Mouse (Mus musculus): ENCODE results near the gene Babam1. TPM values are rescaled to one million over a fixed set of nuclear protein-coding genes. Genes with fewer than 3 reads are reported as not detected.
"Not testable (repeated sequence)": the region's sequence is repeated elsewhere in the genome, so short reads cannot be mapped to it uniquely, and the experiment has no call there.

Gene Babam1
- polyA plus RNA-seq, 1 experiment from 2014 or later, result 99.6 TPM

DNA sequence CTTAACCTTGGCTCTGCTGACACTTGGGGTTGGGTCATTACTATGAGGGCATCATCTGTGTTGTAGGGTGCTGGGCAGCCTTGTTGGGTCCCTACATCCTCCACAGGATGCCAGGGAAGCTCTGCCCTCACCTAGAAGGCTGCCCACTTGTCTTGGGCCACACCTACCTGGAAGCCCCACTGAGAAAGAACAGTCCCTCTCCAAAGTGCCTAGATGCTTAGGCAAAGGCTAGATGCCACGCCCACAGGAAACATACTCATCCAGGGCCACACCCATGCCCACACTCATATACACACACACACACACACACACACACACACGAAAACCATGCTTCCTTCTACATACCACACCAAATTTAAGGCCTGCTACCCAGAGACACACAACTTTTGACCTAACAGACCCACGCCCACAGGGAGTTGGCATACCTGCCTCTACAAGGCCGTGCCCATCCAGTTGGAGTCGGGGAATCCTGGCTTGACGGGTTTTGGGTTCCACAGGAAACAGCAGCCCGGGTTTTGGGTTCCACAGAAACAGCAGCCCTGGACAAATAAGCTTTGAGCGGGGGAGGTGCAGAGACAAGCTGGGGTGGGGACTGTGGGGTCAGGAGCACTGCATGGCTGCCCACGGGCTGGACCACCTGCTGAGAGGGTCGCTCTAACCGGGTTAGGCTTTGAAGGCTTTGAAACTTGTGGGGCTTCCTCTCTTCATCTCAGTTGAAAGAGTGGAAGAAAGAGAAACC lies 15.0 kb downstream of the Babam1 start:
- H3K4me1 ChIP-seq, result peaks cover 9% of the 10 kb centered on the region
- 47% methylated on average over 11 of the region's 11 CpGs for WGBS
- ATAC-seq (ENCODE audit: insufficient number of reproducible peaks, insufficient read depth, low FRiP score, low TSS enrichment), result no peak
- no peak overlapping the region for H3K4me2 ChIP-seq (replicated peaks)
- no peaks in the 10 kb centered on the region for H3K27me3 ChIP-seq
- no peak overlapping the region for H3K4me3 ChIP-seq
- H3K27ac ChIP-seq, result no peak overlapping the region
- H3K9me3 ChIP-seq, result no peaks in the 10 kb centered on the region
- H3K9ac ChIP-seq, result no peak overlapping the region
- H3K36me3 ChIP-seq, result peaks cover 27% of the 10 kb centered on the region

DNA sequence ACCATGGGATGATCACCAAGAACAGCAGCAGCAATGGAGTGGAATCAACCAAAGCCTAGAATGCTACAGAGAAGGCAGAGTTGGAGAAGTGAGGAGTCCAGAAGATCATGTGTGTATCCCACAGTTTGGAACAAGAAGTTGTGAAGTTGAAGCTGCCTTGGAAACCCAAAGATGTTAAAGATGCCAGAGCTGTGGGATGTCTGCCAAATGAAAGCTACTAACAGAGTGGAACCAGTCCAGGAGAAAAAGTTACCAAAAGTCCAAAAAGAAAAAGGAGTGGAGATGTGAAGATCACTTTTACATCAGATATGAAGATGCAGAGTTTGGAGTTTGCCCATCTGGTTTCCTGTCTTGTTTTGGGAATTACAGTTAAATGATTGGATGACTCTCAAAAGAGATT lies 25.5 kb downstream of the Babam1 start:
- no peak for ATAC-seq (ENCODE audit: insufficient number of reproducible peaks, insufficient read depth, low FRiP score, low TSS enrichment)
- H3K4me2 ChIP-seq (replicated peaks), result no peak overlapping the region
- no peaks in the 10 kb centered on the region for H3K9me3 ChIP-seq
- no peaks in the 10 kb centered on the region for H3K36me3 ChIP-seq
- no peak overlapping the region for H3K9ac ChIP-seq
- no peak overlapping the region for H3K4me3 ChIP-seq
- no peak overlapping the region for H3K27ac ChIP-seq
- no peaks in the 10 kb centered on the region for H3K4me1 ChIP-seq
- H3K27me3 ChIP-seq, result no peaks in the 10 kb centered on the region

DNA sequence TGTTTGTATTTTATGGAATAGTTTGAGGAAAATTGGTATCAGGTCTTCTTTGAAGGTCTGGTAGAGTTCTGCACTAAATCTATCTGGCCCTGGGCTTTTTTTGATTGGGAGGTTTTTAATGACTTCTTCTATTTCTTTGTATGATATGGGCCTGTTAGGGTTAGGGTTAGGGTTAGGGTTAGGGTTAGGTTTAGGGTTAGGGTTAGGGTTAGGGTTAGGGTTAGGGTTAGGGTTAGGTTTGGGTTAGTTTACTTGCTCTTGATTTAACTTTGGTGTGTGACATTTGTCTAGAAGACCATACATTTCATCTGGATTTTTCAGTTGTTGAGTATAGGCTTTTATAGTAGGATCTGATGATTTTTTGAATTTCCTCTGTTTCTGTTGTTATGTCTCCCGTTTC lies 36.3 kb downstream of the Babam1 start:
- not testable (repeated sequence) for H3K9me3 ChIP-seq; H3K9ac ChIP-seq; H3K4me1 ChIP-seq; H3K27ac ChIP-seq; H3K36me3 ChIP-seq; H3K27me3 ChIP-seq; H3K4me3 ChIP-seq; H3K4me2 ChIP-seq (replicated peaks); ATAC-seq (ENCODE audit: insufficient number of reproducible peaks, insufficient read depth, low FRiP score, low TSS enrichment)
- WGBS, result 83% methylated on average over 1 of the region's 1 CpGs

DNA sequence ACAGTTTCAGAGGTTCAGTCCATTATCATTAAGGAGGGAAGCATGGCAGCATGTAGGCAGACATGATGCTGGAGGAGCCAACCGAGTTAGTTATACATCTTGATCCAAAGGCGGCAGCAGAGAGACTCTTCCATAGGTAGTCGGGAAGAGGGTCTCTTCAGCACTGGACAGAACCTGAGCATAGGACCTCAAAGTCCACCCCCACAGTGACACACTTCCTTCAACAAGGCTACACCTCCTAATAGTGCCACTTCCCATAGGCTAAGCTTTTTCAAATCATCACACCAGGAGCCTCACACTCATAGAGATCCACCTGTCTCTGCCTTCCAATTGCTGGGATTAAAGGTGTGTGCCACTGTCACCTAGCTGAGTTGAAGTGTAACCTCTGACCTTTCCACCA lies 40.4 kb downstream of the Babam1 start:
- 52% methylated on average over 3 of the region's 3 CpGs for WGBS
- no peak for ATAC-seq (ENCODE audit: insufficient number of reproducible peaks, insufficient read depth, low FRiP score, low TSS enrichment)

DNA sequence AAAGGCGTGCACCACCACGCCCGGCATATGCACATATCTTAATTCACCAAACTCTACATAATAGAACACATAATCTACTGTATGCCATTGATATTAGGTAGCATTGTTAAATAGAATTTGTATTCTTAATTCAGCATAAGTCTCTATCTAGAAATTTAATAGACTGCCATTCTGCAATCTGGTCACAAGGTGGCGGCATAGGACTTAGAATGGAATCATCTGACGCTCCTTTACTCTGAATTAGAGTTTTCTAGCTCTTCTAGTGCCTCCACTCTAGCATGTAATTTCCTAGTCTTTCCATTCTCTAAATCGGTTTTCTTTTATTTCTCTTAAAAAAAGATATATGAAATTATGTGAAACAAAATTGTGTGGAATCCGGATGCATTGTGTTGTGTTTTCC lies 44.7 kb downstream of the Babam1 start:
- Histone ChIP-seq H3K4me3 (no peak overlapping the region), H3K9me3 (no peaks in the 10 kb centered on the region), H3K4me2 (replicated peaks) (no peak overlapping the region), H3K36me3 (no peaks in the 10 kb centered on the region), H3K27me3 (0 out of 2 replicates have a peak, but pooled peaks cover 4% of the 10 kb centered on the region), H3K9ac (no peak overlapping the region), H3K27ac (no peak overlapping the region), H3K4me1 (no peaks in the 10 kb centered on the region)
- ATAC-seq (ENCODE audit: insufficient number of reproducible peaks, insufficient read depth, low FRiP score, low TSS enrichment), result no peak
- 0% methylated on average over 7 of the region's 7 CpGs for whole genome bisulfite sequencing

More for the DNA sequence above, 40.4 kb downstream of the Babam1 start:
- Histone ChIP-seq H3K9me3 (no peaks in the 10 kb centered on the region), H3K9ac (no peak overlapping the region), H3K4me2 (replicated peaks) (no peak overlapping the region), H3K27ac (no peak overlapping the region), H3K36me3 (no peaks in the 10 kb centered on the region), H3K4me1 (no peaks in the 10 kb centered on the region), H3K27me3 (0 out of 2 replicates have a peak, but pooled peaks cover 3% of the 10 kb centered on the region), H3K4me3 (no peak overlapping the region)

DNA sequence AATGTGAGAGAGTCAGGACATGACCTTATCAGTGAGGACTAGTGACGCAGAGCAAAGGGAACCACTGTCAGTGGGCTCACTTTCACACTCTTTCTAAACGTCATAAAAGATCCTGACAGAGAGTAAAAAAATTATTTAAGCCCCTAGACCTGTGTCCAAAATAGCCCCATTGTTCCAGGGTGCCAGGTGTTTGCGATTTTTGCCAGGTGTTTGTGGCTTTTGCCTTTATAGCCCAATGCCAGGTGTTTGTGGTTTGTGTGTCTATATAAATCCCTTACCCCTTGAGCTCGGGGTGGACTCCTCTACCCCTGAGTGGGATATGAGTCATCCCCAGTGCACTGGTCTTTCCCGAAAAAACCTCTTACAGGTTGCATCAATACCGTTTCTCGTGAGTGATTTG lies 48.4 kb downstream of the Babam1 start:
- Histone ChIP-seq H3K27ac (no peak overlapping the region), H3K9ac (no peak overlapping the region; the same call in 1 of the 2 replicates), H3K4me1 (no peaks in the 10 kb centered on the region), H3K4me3 (no peak overlapping the region), H3K4me2 (replicated peaks) (no peak overlapping the region), H3K36me3 (no peaks in the 10 kb centered on the region), H3K27me3 (0 out of 2 replicates have a peak, but pooled peaks cover 4% of the 10 kb centered on the region), H3K9me3 (no peaks in the 10 kb centered on the region)
- no peak for ATAC-seq (ENCODE audit: insufficient number of reproducible peaks, insufficient read depth, low FRiP score, low TSS enrichment)
- WGBS, result 78% methylated on average over 7 of the region's 7 CpGs

DNA sequence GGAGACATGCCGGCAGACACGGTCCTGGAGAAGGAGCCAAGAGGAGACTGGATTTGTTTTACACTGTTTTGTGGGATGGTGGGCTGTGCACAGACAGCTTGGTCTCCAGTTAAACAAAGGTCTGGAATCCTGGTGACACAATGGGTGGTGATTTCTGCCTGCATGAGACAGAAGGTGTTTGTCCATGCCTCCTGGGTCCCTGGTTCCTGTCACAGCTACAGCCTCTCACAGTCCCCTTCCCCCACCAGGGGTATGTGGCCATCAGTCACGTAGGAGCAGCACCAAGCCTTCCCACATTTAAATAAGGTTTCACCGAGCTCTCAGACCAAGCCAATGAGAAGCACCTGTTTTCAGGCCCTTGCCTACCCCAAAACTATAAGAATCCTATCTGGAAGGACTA lies 54.7 kb downstream of the Babam1 start:
- Histone ChIP-seq H3K36me3 (no peaks in the 10 kb centered on the region), H3K27ac (no peak overlapping the region), H3K27me3 (no peaks in the 10 kb centered on the region), H3K9ac (no peak overlapping the region), H3K4me2 (replicated peaks) (no peak overlapping the region), H3K9me3 (no peaks in the 10 kb centered on the region), H3K4me3 (no peak overlapping the region), H3K4me1 (no peaks in the 10 kb centered on the region)
- ATAC-seq (ENCODE audit: insufficient number of reproducible peaks, insufficient read depth, low FRiP score, low TSS enrichment), result no peak
- 65% methylated on average over 4 of the region's 4 CpGs for WGBS

DNA sequence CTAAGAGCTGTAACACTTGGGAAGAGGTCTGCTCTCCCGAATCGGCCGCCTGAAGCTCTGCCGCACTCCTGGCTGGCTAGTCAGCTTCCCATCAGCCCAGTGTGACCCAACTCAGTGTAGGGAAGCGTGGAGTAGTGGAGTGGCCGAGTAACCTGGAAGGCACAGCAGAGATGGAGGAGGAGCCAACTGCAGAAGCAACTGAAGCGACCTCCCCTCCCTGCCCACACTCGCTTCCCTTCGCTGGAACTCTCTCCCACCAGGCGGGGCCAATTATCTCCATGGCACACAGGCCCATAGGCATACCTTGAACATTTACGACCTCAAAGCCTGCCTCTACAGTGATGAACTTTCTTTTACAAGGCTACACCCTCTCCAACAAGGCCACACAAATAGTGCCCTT lies 55.1 kb downstream of the Babam1 start:
- 50% methylated on average over 11 of the region's 11 CpGs for WGBS
- Histone ChIP-seq H3K9me3 (no peaks in the 10 kb centered on the region), H3K36me3 (0 out of 2 replicates have a peak, but pooled peaks cover 2% of the 10 kb centered on the region), H3K4me2 (replicated peaks) (no peak overlapping the region), H3K4me1 (no peaks in the 10 kb centered on the region), H3K9ac (no peak overlapping the region), H3K4me3 (no peak overlapping the region), H3K27ac (no peak overlapping the region), H3K27me3 (no peaks in the 10 kb centered on the region)
- no peak for ATAC-seq (ENCODE audit: insufficient number of reproducible peaks, insufficient read depth, low FRiP score, low TSS enrichment)

DNA sequence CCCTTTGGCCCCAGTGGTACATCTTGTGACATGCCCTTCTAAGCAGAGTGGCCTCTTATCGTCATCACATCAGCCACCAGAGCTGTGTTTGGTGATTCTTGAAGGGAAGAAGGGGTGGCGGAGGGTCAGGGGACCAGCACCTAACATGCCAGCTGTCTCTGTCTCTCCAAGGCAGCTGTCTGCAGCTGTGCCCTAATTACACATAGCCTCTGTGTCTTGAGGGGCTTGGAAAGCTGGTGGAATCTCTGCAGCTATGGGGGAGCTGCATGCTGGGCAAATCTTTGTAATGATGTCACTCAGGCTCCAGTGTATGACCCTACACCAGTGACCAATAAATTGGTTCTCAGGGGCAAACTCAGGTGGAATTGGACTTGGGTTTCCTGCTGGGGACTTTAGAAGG lies 56.0 kb downstream of the Babam1 start:
- 81% methylated on average over 2 of the region's 2 CpGs for WGBS

More for the DNA sequence above, 56.0 kb downstream of the Babam1 start:
- Histone ChIP-seq H3K4me2 (replicated peaks) (no peak overlapping the region), H3K36me3 (peaks cover 11% of the 10 kb centered on the region), H3K4me1 (no peaks in the 10 kb centered on the region), H3K27me3 (no peaks in the 10 kb centered on the region), H3K27ac (no peak overlapping the region), H3K9me3 (no peaks in the 10 kb centered on the region), H3K9ac (no peak overlapping the region), H3K4me3 (no peak overlapping the region)
- ATAC-seq (ENCODE audit: insufficient number of reproducible peaks, insufficient read depth, low FRiP score, low TSS enrichment), result no peak

Other genes starting within 250 kb of the Babam1 start
- gene Myo9b, start 124.1 kb upstream of the Babam1 start, polyA plus RNA-seq (2016; fragmentation: Nextera tagmentation; extraction: Ambion mirVana), result 32.8 and 34.0 TPM in 2 replicates
- 54.6 and 60.4 TPM in 2 replicates for gene Haus8, start 123.9 kb upstream of the Babam1 start, polyA plus RNA-seq (2016; fragmentation: Nextera tagmentation; extraction: Ambion mirVana)
- 85.4 and 89.2 TPM in 2 replicates for gene Use1, start 30.0 kb upstream of the Babam1 start, polyA plus RNA-seq (2016; fragmentation: Nextera tagmentation; extraction: Ambion mirVana)
- 5.4 and 5.6 TPM in 2 replicates for gene Ocel1, start 25.6 kb upstream of the Babam1 start, polyA plus RNA-seq (2016; fragmentation: Nextera tagmentation; extraction: Ambion mirVana)
- gene Nr2f6, start 14.9 kb upstream of the Babam1 start, polyA plus RNA-seq (2016; fragmentation: Nextera tagmentation; extraction: Ambion mirVana), result 71.0 and 72.7 TPM in 2 replicates
- 8.6 and 8.9 TPM in 2 replicates for gene Ushbp1, start 1.1 kb upstream of the Babam1 start, polyA plus RNA-seq (2016; fragmentation: Nextera tagmentation; extraction: Ambion mirVana)
- gene Ankle1, start 9.1 kb downstream of the Babam1 start, polyA plus RNA-seq (2016; fragmentation: Nextera tagmentation; extraction: Ambion mirVana), result 40.5 and 42.7 TPM in 2 replicates
- gene Abhd8, start 66.8 kb downstream of the Babam1 start, polyA plus RNA-seq (2016; fragmentation: Nextera tagmentation; extraction: Ambion mirVana), result 89.4 and 92.7 TPM in 2 replicates
- gene Mrpl34, start 68.1 kb downstream of the Babam1 start, polyA plus RNA-seq (2016; fragmentation: Nextera tagmentation; extraction: Ambion mirVana), result 169 TPM in 2 replicates
- 108 and 117 TPM in 2 replicates for gene Dda1, start 72.3 kb downstream of the Babam1 start, polyA plus RNA-seq (2016; fragmentation: Nextera tagmentation; extraction: Ambion mirVana)
- 9.6 and 10.7 TPM in 2 replicates for gene Ano8, start 89.1 kb downstream of the Babam1 start, polyA plus RNA-seq (2016; fragmentation: Nextera tagmentation; extraction: Ambion mirVana)
- 23.0 and 25.0 TPM in 2 replicates for gene Gtpbp3, start 91.2 kb downstream of the Babam1 start, polyA plus RNA-seq (2016; fragmentation: Nextera tagmentation; extraction: Ambion mirVana)
- gene Plvap, start 114.9 kb downstream of the Babam1 start, polyA plus RNA-seq (2016; fragmentation: Nextera tagmentation; extraction: Ambion mirVana), result 62.2 and 64.4 TPM in 2 replicates
- 0.48 and 0.49 TPM in 2 replicates for gene Ccdc194, start 128.8 kb downstream of the Babam1 start, polyA plus RNA-seq (2016; fragmentation: Nextera tagmentation; extraction: Ambion mirVana)
- gene Bst2, start 140.6 kb downstream of the Babam1 start, polyA plus RNA-seq (2016; fragmentation: Nextera tagmentation; extraction: Ambion mirVana), result 11.2 and 12.8 TPM in 2 replicates
- gene Mvb12a, start 146.1 kb downstream of the Babam1 start, polyA plus RNA-seq (2016; fragmentation: Nextera tagmentation; extraction: Ambion mirVana), result 69.0 and 72.6 TPM in 2 replicates
- 0.23 and 1.1 TPM in 2 replicates for gene Tmem221, start 162.0 kb downstream of the Babam1 start, polyA plus RNA-seq (2016; fragmentation: Nextera tagmentation; extraction: Ambion mirVana)
- gene Nxnl1, start 169.7 kb downstream of the Babam1 start, polyA plus RNA-seq (2016; fragmentation: Nextera tagmentation; extraction: Ambion mirVana), result not detected in 2 replicates
- 48.4 and 48.6 TPM in 2 replicates for gene Slc27a1, start 172.0 kb downstream of the Babam1 start, polyA plus RNA-seq (2016; fragmentation: Nextera tagmentation; extraction: Ambion mirVana)
- 230 and 236 TPM in 2 replicates for gene Pgls, start 195.3 kb downstream of the Babam1 start, polyA plus RNA-seq (2016; fragmentation: Nextera tagmentation; extraction: Ambion mirVana)
- 4.5 and 6.2 TPM in 2 replicates for gene Fam129c, start 200.8 kb downstream of the Babam1 start, polyA plus RNA-seq (2016; fragmentation: Nextera tagmentation; extraction: Ambion mirVana)
- gene Colgalt1, start 214.1 kb downstream of the Babam1 start, polyA plus RNA-seq (2016; fragmentation: Nextera tagmentation; extraction: Ambion mirVana), result 72.7 and 72.8 TPM in 2 replicates